Mouse (Mus musculus): Measurements from ENCODE around the gene Clip3.

Gene Clip3

DNA sequence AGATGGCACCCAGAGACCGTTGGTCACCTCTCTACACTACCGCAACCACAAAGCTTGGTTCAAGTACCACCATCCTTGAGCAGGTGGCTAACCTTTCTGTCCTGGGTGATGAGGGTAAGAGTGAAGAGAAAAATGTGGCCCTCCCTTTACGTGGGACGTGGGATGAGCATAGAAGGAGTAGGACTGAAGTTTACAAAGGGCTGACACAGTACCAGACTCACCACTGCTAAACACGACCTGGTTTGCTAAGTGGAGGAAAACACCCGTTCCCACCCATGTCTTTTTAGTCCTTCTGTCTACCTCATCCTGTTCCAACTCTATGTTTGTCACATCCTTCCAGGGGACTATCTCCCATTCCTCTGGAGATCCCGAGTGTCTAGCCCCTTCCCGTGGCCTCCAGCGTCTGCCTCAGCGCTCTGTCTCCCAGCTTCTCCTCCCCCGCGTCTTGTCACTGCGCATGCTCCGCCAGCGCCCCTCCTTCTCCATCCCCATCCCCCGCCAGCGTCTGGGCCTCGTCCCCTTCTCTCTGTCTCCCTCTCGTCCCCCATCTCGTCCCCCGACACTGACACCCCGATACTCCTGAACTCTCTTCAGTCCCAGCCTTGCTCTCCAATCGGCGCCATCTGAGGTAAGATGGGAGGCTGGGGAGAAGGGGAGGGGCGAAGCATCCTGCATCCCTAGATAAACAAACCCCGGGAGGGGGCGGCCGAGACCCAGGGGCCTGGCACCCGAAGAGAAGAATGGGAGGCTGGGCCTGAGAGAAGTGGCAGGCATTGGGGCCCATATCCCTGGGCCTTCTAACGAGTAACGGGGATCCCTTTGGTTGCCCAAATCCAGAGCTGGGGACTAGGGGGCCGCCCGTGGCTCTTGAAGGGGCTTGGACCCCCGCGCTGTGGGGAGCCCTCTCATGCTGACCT lies at the start of gene Clip3:
TSS of gene Clip3 (plus strand) at position 514 of the 917 bp plus-strand sequence.
- DNase-seq (ENCODE audit: low spot score), result peak; percentile 75

GRCm38 (mm10) chr7:30251956-30252954 lies 39.3 kb upstream of the Clip3 start:
- DNase-seq (ENCODE audit: low spot score), result no peak

GRCm38 (mm10) chr7:30265041-30265440 lies 26.5 kb upstream of the Clip3 start:
- no peak for DNase-seq (ENCODE audit: low spot score)

GRCm38 (mm10) chr7:30265531-30265930 lies 26.0 kb upstream of the Clip3 start:
- DNase-seq (ENCODE audit: low spot score), result no peak

- DNase-seq (ENCODE audit: low spot score), result no peak
These were observed 25.6 kb upstream of the Clip3 start for GRCm38 (mm10) chr7:30265935-30266334.

GRCm38 (mm10) chr7:30266780-30267179 lies 24.7 kb upstream of the Clip3 start:
- no peak for DNase-seq (ENCODE audit: low spot score)

- DNase-seq (ENCODE audit: low spot score), result no peak
These were observed 21.9 kb upstream of the Clip3 start for GRCm38 (mm10) chr7:30269641-30270040.

DNA sequence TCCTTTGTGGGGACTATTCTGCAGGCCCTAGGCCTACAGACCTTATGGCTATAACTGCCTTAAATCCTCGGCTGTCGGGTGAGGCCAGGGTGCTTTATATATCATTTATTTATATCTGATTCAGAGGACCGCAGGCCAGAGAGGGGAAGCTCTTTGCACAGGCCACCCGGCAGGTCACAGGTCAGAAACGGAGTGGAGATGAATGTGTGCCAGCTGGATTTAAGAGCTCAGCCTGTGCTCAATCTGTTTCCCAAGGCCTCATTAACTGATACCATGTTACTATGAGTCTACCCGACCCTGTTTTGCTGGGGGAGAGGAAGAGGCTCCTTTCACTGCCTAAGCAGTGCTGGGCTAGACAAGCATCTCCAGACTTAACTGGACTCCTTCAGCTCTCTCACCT lies 17.1 kb upstream of the Clip3 start:
- DNase-seq (ENCODE audit: low spot score), result no peak

GRCm38 (mm10) chr7:30278911-30279310 lies 12.6 kb upstream of the Clip3 start:
- DNase-seq (ENCODE audit: low spot score), result no peak

GRCm38 (mm10) chr7:30279536-30279935 lies 12.0 kb upstream of the Clip3 start:
- DNase-seq (ENCODE audit: low spot score), result no peak

- DNase-seq (ENCODE audit: low spot score), result peak; percentile 75
These were observed 11.4 kb upstream of the Clip3 start, which contains the start of the genes Thap8 and Wdr62 for GRCm38 (mm10) chr7:30279951-30280669. TSS of gene Thap8 (plus strand) at chr7:30280094. TSS of gene Wdr62 (minus strand) at chr7:30280419.

GRCm38 (mm10) chr7:30280670-30281138 lies 10.8 kb upstream of the Clip3 start:
- peak; percentile 67 for DNase-seq (ENCODE audit: low spot score)

- no peak for DNase-seq (ENCODE audit: low spot score)
These were observed 10.0 kb upstream of the Clip3 start for GRCm38 (mm10) chr7:30281522-30281921.

- no peak for DNase-seq (ENCODE audit: low spot score)
These were observed 8.8 kb upstream of the Clip3 start for GRCm38 (mm10) chr7:30282740-30283139.

DNA sequence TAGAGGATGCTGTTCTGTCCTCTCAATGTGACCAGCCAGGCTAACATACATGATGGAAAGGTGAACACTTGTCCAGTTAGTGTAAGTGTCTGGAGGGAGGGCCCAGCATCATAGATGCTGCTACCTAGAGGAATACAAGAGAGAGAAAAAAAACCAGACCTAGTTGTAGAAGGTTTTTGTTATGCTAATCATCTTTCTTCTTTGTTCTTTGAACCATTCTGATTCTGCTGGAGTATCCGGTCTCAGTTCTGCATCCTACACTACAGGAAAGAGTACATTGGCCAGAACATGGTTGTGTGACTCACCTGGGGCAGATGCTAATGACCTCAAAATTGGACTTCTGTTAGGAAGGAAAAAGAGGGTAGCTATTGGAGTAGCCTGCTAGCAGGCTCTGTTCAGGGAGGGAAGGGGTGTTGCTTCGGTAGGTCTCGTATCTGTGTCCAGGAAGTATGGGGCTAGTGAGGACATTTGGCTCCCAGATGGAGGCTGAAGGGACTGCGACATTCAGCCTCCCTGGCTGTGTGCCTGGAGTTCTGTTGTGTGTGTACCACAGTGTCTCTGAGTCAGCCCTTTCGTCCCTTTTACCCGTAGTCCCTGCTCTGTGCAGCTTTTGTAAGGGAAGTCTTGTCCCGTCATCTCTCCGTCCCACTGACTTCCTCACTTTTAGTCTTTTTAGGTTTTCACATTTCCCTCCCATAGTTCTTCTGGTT lies 4.7 kb upstream of the Clip3 start:
- no peak for DNase-seq (ENCODE audit: low spot score)

GRCm38 (mm10) chr7:30288046-30288445 lies 3.5 kb upstream of the Clip3 start:
- DNase-seq (ENCODE audit: low spot score), result no peak

DNA sequence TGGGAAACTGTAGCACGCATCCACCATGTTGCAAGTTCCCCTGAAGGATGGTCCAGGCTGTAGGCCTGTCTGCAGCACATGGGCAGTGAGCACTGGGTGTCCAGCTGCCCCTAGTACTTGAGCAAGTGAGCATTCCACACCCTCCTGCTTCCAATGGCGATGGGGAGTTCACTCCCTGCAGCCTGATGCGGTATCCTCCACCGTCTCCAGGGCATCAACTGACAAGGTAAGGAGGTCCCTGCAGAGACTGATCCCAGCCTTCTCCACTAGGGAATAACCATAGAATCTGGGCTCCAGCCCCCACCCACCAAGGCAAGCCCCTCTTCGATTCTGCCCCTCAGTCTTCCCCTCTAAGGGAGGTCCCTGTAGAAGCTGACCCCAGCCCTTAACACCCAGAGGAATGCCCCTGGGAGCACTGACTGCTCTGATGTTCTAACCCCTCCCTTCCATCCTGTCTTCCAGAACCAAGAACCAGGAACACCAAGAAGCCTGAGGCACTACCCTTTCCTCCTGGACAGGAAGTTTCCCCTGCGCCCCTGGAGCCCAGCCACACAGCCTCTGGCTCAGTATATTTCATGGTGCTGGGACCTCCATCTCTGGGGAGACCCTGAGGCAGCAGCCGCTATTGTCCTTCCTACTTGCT lies 2.3 kb upstream of the Clip3 start:
- no peak for DNase-seq (ENCODE audit: low spot score)

DNA sequence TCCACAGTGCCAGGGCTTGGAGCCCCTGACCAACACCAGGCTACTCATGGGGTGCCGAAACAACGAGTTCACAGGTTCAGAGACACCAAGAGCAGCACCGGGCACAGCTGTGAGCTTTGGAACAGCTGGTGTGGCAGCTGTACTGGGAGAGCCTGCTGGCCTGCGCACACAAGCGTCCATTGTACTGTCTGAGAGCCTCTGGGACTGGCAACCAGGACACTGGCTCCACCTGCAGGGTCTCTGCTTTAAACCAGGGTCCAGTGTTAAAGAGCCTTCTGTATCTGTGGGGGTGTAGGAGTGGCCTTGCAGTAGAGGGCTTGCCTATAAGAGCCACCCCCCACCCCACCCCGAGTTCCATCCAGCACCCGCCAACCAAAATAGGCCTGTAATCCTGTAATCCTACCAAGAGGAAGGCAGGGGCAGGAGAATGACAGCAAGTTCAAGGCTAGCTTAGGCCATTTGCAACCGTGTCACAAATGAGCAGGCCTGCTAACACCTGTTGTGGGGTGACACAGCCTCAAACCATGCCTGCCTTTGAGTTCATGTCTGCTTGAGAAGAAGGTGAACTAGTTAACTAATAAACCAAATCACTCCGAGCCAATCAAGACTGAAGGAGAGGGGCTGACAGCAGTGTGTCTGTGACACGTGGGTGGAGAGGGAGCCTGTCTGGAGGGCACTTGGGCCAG lies 1.7 kb upstream of the Clip3 start:
- DNase-seq (ENCODE audit: low spot score), result no peak

GRCm38 (mm10) chr7:30293795-30294194 lies 2.3 kb downstream of the Clip3 start:
- DNase-seq (ENCODE audit: low spot score), result no peak

DNA sequence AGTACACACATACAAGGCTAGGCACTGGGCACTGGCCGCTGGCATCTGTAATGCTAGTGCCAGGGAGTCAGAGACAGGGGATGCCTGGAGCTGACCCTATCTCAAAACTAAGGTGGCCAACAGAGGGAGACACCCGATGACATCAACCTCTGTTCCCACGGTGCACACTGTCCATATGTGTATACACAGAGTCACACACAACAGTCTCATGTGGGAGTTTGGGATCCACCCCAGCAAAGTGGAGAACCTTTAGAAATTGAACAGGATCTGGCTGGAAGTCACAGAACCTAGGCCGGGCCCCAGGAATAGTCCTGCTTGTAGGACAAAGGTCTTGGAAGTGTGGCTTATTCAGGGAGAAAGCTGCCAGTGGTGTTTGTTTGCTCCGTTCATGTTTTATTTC lies 2.8 kb downstream of the Clip3 start:
- DNase-seq (ENCODE audit: low spot score), result no peak

Data from ovary, postnatal 10 days (tissue).